Mouse (Mus musculus): Measurements from ENCODE around the gene Rfx3. TPM values are rescaled to one million over a fixed set of nuclear protein-coding genes. Genes with fewer than 3 reads are reported as not detected.

The Rfx3 gene
- polyA plus RNA-seq, 1 experiment from 2014 or later, result 12.0 TPM

DNA sequence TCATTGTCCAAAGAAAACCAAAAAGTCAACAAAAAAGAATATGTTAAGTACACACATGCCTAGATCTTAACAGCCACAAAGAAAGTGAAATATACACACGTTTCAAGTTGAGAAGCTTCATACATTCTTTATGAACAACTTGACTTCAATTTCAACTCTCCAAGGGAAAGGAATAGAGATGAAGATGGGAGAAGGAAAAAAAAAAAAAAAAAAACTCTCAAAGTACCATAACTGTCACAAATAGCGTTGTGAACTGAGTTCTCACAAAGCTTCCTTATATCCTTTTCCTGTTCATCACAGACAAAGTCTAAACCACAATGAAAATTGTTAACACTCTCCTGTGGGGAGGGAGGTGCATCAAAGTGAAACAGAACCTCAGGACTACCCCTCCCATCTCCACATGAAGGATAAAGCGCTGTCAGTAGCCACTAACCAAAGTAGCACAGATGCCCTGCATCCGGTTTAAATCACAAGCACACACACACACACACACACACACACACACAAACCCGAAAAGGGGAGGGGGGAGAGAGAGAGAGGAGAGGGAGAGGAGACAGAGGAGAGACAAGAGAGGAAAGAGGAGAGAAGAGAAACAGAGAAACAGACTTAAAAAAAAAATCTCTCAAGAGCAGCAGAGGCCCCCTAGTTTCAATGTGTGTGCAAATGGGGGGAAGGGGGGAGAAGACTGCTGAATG, 1.2 kb downstream of the Rfx3 start:
- 0% methylated on average over 5 of the region's 5 CpGs for WGBS
- peak overlapping the region; percentile 100 for H3K27ac ChIP-seq (ENCODE audit: low read depth)
- H3K4me2 ChIP-seq (ENCODE audit: low read length), result peak overlapping the region; percentile 63

GRCm38 (mm10) chr19:28004190-28004589, 6.8 kb downstream of the Rfx3 start:
- Histone ChIP-seq H3K27me3 (replicated peaks; ENCODE audit: control insufficient read depth, insufficient read depth, low read length) (no peaks in the 10 kb centered on the region), H3K4me1 (replicated peaks; ENCODE audit: control insufficient read depth, insufficient read depth, low read length) (0 out of 2 replicates have a peak, but pooled peaks cover 7% of the 10 kb centered on the region), H3K4me2 (ENCODE audit: low read length) (no peak overlapping the region), H3K27ac (ENCODE audit: low read depth) (no peak overlapping the region), H3K36me3 (ENCODE audit: control insufficient read depth, insufficient read depth, low read length) (no peaks in the 10 kb centered on the region), H3K9ac (ENCODE audit: low read length) (no peak overlapping the region), H3K4me3 (ENCODE audit: low read depth, low read length) (no peak overlapping the region), H3K9me3 (ENCODE audit: control insufficient read depth, low read length) (no peaks in the 10 kb centered on the region)
- ATAC-seq (replicated peaks; ENCODE audit: low FRiP score, low TSS enrichment, low read depth) (no peak), DNase-seq (ENCODE audit: low spot score) (no peak)
- WGBS, result 44% methylated on average over 1 of the region's 1 CpGs

More for the DNA sequence above, 1.2 kb downstream of the Rfx3 start:
- Histone ChIP-seq H3K27me3 (replicated peaks; ENCODE audit: control insufficient read depth, insufficient read depth, low read length) (no peaks in the 10 kb centered on the region), H3K4me3 (ENCODE audit: low read depth, low read length) (peak overlapping the region; percentile 83), H3K9me3 (ENCODE audit: control insufficient read depth, low read length) (no peaks in the 10 kb centered on the region), H3K9ac (ENCODE audit: low read length) (peak overlapping the region; percentile 93), H3K4me1 (replicated peaks; ENCODE audit: control insufficient read depth, insufficient read depth, low read length) (no peaks in the 10 kb centered on the region), H3K36me3 (ENCODE audit: control insufficient read depth, insufficient read depth, low read length) (no peaks in the 10 kb centered on the region)
- DNase-seq (ENCODE audit: low spot score) (peak; percentile 70), ATAC-seq (replicated peaks; ENCODE audit: low FRiP score, low TSS enrichment, low read depth) (no peak)

- Histone ChIP-seq H3K9me3 (ENCODE audit: control insufficient read depth, low read length) (no peaks in the 10 kb centered on the region), H3K4me1 (replicated peaks; ENCODE audit: control insufficient read depth, insufficient read depth, low read length) (0 out of 2 replicates have a peak, but pooled peaks cover 7% of the 10 kb centered on the region), H3K27ac (ENCODE audit: low read depth) (no peak overlapping the region), H3K4me2 (ENCODE audit: low read length) (no peak overlapping the region), H3K4me3 (ENCODE audit: low read depth, low read length) (no peak overlapping the region), H3K27me3 (replicated peaks; ENCODE audit: control insufficient read depth, insufficient read depth, low read length) (no peaks in the 10 kb centered on the region), H3K9ac (ENCODE audit: low read length) (no peak overlapping the region), H3K36me3 (ENCODE audit: control insufficient read depth, insufficient read depth, low read length) (no peaks in the 10 kb centered on the region)
- no peak for DNase-seq (ENCODE audit: low spot score)
- 53% methylated on average over 1 of the region's 1 CpGs for WGBS
- no peak for ATAC-seq (replicated peaks; ENCODE audit: low FRiP score, low TSS enrichment, low read depth)
These were observed 7.5 kb downstream of the Rfx3 start for GRCm38 (mm10) chr19:28003474-28003873.

DNA sequence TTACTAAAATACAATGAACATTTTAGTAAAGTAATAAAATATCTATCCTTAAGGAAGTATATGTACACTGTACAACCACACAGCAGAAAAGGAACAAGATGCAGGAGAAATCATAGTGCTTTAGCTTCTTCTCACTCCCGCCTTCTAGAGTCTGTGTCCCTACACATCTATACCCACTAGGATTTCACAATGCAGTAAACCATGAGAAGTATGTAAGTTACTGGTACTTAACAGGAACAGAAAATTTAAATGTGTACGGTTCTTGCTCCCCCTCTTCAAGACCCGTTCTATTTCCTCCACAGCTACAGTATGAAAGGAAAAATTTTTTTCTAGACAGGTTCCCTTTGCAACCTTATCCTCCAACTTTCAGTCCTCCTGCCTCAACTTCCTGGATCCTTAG, 8.3 kb downstream of the Rfx3 start:
- Histone ChIP-seq H3K4me2 (ENCODE audit: low read length) (no peak overlapping the region), H3K4me1 (replicated peaks; ENCODE audit: control insufficient read depth, insufficient read depth, low read length) (0 out of 2 replicates have a peak, but pooled peaks cover 7% of the 10 kb centered on the region), H3K27ac (ENCODE audit: low read depth) (no peak overlapping the region), H3K4me3 (ENCODE audit: low read depth, low read length) (no peak overlapping the region), H3K9ac (ENCODE audit: low read length) (no peak overlapping the region), H3K9me3 (ENCODE audit: control insufficient read depth, low read length) (no peaks in the 10 kb centered on the region), H3K36me3 (ENCODE audit: control insufficient read depth, insufficient read depth, low read length) (no peaks in the 10 kb centered on the region), H3K27me3 (replicated peaks; ENCODE audit: control insufficient read depth, insufficient read depth, low read length) (no peaks in the 10 kb centered on the region)
- no peak for ATAC-seq (replicated peaks; ENCODE audit: low FRiP score, low TSS enrichment, low read depth)
- WGBS, result 79% methylated on average over 3 of the region's 3 CpGs
- no peak for DNase-seq (ENCODE audit: low spot score)

GRCm38 (mm10) chr19:27992800-27993199, 18.2 kb downstream of the Rfx3 start:
- H3K4me1 ChIP-seq (replicated peaks; ENCODE audit: control insufficient read depth, insufficient read depth, low read length), result no peaks in the 10 kb centered on the region
- no peak overlapping the region for H3K9ac ChIP-seq (ENCODE audit: low read length)
- no peaks in the 10 kb centered on the region for H3K36me3 ChIP-seq (ENCODE audit: control insufficient read depth, insufficient read depth, low read length)
- H3K9me3 ChIP-seq (ENCODE audit: control insufficient read depth, low read length), result no peaks in the 10 kb centered on the region
- DNase-seq (ENCODE audit: low spot score) (no peak), ATAC-seq (replicated peaks; ENCODE audit: low FRiP score, low TSS enrichment, low read depth) (no peak)
- H3K4me3 ChIP-seq (ENCODE audit: low read depth, low read length), result no peak overlapping the region
- H3K4me2 ChIP-seq (ENCODE audit: low read length), result no peak overlapping the region
- WGBS, result 87% methylated on average over 7 of the region's 7 CpGs
- H3K27me3 ChIP-seq (replicated peaks; ENCODE audit: control insufficient read depth, insufficient read depth, low read length), result no peaks in the 10 kb centered on the region
- H3K27ac ChIP-seq (ENCODE audit: low read depth), result no peak overlapping the region

DNA sequence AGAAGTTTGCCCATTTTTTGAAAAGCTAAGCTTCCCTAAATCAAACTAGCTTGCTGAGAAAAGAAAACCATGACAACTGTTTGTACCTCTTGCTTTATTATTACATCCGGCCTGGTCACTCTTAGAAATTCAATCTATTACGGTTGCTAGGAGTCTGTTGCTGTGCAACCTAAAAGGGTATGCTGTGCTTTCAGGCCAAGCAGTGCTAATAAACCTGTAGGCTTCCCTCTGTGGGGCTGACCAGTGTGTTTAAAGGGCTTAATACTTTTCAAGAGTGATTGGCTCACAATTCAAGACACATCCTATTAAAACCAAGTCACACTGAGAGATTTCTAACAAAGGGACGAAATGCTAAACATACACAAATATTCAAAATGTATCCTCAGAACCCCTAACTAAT, 22.2 kb downstream of the Rfx3 start:
- ATAC-seq (replicated peaks; ENCODE audit: low FRiP score, low TSS enrichment, low read depth) (no peak), DNase-seq (ENCODE audit: low spot score) (no peak)
- Histone ChIP-seq H3K27me3 (replicated peaks; ENCODE audit: control insufficient read depth, insufficient read depth, low read length) (no peaks in the 10 kb centered on the region), H3K4me2 (ENCODE audit: low read length) (no peak overlapping the region), H3K4me1 (replicated peaks; ENCODE audit: control insufficient read depth, insufficient read depth, low read length) (no peaks in the 10 kb centered on the region; the same call in 1 of the 2 replicates), H3K9me3 (ENCODE audit: control insufficient read depth, low read length) (no peaks in the 10 kb centered on the region), H3K36me3 (ENCODE audit: control insufficient read depth, insufficient read depth, low read length) (no peaks in the 10 kb centered on the region), H3K9ac (ENCODE audit: low read length) (no peak overlapping the region), H3K27ac (ENCODE audit: low read depth) (no peak overlapping the region), H3K4me3 (ENCODE audit: low read depth, low read length) (no peak overlapping the region)
- WGBS, result 51% methylated on average over 3 of the region's 3 CpGs

- DNase-seq (ENCODE audit: low spot score), result no peak
- WGBS, result 86% methylated on average over 3 of the region's 3 CpGs
- Histone ChIP-seq H3K9me3 (ENCODE audit: control insufficient read depth, low read length) (no peaks in the 10 kb centered on the region; the same call in 1 of the 2 replicates), H3K27me3 (replicated peaks; ENCODE audit: control insufficient read depth, insufficient read depth, low read length) (no peaks in the 10 kb centered on the region), H3K4me2 (ENCODE audit: low read length) (no peak overlapping the region), H3K27ac (ENCODE audit: low read depth) (no peak overlapping the region), H3K4me1 (replicated peaks; ENCODE audit: control insufficient read depth, insufficient read depth, low read length) (no peaks in the 10 kb centered on the region), H3K4me3 (ENCODE audit: low read depth, low read length) (no peak overlapping the region), H3K36me3 (ENCODE audit: control insufficient read depth, insufficient read depth, low read length) (no peaks in the 10 kb centered on the region), H3K9ac (ENCODE audit: low read length) (no peak overlapping the region)
- no peak for ATAC-seq (replicated peaks; ENCODE audit: low FRiP score, low TSS enrichment, low read depth)
These were observed 43.4 kb downstream of the Rfx3 start for GRCm38 (mm10) chr19:27967590-27967989.

DNA sequence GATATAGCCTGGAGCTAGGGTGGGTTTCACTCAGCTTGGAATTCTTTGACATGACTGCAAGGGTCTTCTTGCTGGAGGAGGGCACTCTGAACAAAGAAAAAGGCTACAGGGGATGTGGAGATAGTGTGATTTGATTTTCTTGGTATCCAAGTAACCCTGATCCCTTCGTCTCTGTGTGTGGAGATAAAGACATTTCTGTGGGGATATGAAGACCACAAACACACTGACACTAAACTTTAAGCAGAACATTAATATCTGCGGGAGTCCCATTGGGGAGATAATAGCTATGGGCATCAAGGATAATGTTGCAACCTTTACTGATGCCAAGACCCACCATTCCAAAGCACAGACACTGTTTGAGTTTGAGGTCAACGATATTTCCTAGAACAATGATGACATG, 49.7 kb downstream of the Rfx3 start:
- Histone ChIP-seq H3K4me3 (ENCODE audit: low read depth, low read length) (no peak overlapping the region), H3K4me2 (ENCODE audit: low read length) (no peak overlapping the region), H3K9me3 (ENCODE audit: control insufficient read depth, low read length) (no peaks in the 10 kb centered on the region; the same call in 1 of the 2 replicates), H3K4me1 (replicated peaks; ENCODE audit: control insufficient read depth, insufficient read depth, low read length) (no peaks in the 10 kb centered on the region), H3K36me3 (ENCODE audit: control insufficient read depth, insufficient read depth, low read length) (no peaks in the 10 kb centered on the region), H3K27ac (ENCODE audit: low read depth) (no peak overlapping the region), H3K27me3 (replicated peaks; ENCODE audit: control insufficient read depth, insufficient read depth, low read length) (no peaks in the 10 kb centered on the region), H3K9ac (ENCODE audit: low read length) (no peak overlapping the region)
- DNase-seq (ENCODE audit: low spot score) (no peak), ATAC-seq (replicated peaks; ENCODE audit: low FRiP score, low TSS enrichment, low read depth) (no peak)
- 94% methylated on average over 3 of the region's 3 CpGs for WGBS

DNA sequence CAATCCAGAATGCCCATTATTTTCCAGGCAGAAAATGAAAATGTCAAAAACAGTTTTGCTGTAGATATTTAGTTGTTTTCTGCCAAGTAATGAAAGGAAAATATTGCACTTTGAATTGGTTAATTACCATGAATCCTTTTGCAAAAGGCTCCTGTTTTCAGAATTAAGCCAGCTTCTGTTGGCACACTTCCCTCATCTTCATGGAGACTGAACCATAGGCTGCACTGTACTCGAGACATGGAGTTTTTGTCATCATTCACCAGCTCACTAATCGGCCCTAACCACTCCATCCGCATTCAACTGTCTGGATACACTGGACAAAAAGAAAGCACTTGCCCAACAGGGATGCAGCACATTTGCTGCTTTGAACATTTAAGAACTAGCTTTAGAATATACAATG, 75.5 kb downstream of the Rfx3 start:
- no peaks in the 10 kb centered on the region for H3K9me3 ChIP-seq (ENCODE audit: control insufficient read depth, low read length)
- no peaks in the 10 kb centered on the region for H3K36me3 ChIP-seq (ENCODE audit: control insufficient read depth, insufficient read depth, low read length)
- H3K9ac ChIP-seq (ENCODE audit: low read length), result no peak overlapping the region
- WGBS, result 84% methylated on average over 3 of the region's 3 CpGs
- H3K4me1 ChIP-seq (replicated peaks; ENCODE audit: control insufficient read depth, insufficient read depth, low read length), result no peaks in the 10 kb centered on the region
- no peak for ATAC-seq (replicated peaks; ENCODE audit: low FRiP score, low TSS enrichment, low read depth)
- H3K27me3 ChIP-seq (replicated peaks; ENCODE audit: control insufficient read depth, insufficient read depth, low read length), result no peaks in the 10 kb centered on the region
- H3K4me2 ChIP-seq (ENCODE audit: low read length), result no peak overlapping the region
- no peak overlapping the region for H3K27ac ChIP-seq (ENCODE audit: low read depth)
- no peak for DNase-seq (ENCODE audit: low spot score)
- H3K4me3 ChIP-seq (ENCODE audit: low read depth, low read length), result no peak overlapping the region
